Comparison of ENCODE assay signal across 8 mouse cellular contexts in genomic region chr6:28980750-28981584, GRCm38 (mm10).
DNase-seq lines count a peak whose midpoint lies in the region; ATAC-seq lines count a peak whose summit lies in the region.

No protein-coding gene starts in this region.

- ATAC-seq in cerebellum, adult (ENCODE audit: insufficient number of reproducible peaks, low FRiP score, low TSS enrichment), result peak; percentile 27
- peak; percentile 89 for ATAC-seq in forebrain, embryonic 15.5 days (replicated peaks)
- ATAC-seq in neural tube, embryonic 11.5 days (ENCODE audit: insufficient read depth, low FRiP score, low TSS enrichment), result peak; percentile 80

- peak overlapping the region; percentile 89 for H3K4me2 ChIP-seq in forebrain, embryonic 15.5 days (replicated peaks)
- peak overlapping the region; percentile 91 for H3K4me2 ChIP-seq in neural tube, embryonic 11.5 days (ENCODE audit: low read depth)

- DNase-seq in Muller cell, postnatal 12 days (ENCODE audit: inconsistent ontology term), result peak; percentile 39
- peak; percentile 62 for DNase-seq in kidney, adult 11 months
- peak; percentile 74 to 84 for DNase-seq in left cerebral cortex, postnatal 36 days (ENCODE audit: low spot score in 2 of 2)
- peak; percentile 70 for DNase-seq in neural tube, embryonic 11.5 days (ENCODE audit: low spot score)
- DNase-seq in adipocyte (ENCODE audit: low spot score), result no peak
- DNase-seq in gastrocnemius, postnatal 10 days, result no peak

- WGBS in forebrain, embryonic 15.5 days, result under 1% methylated on average over 56 of the region's 56 CpGs
- under 1% methylated on average over 56 of the region's 56 CpGs for WGBS in neural tube, embryonic 11.5 days

- peaks cover 13% of the 10 kb centered on the region for H3K27me3 ChIP-seq in forebrain, embryonic 15.5 days
- H3K27me3 ChIP-seq in neural tube, embryonic 11.5 days (ENCODE audit: control insufficient read depth, insufficient read depth, low read length), result peaks cover 25% of the 10 kb centered on the region

- H3K4me3 ChIP-seq in forebrain, embryonic 15.5 days, result peak overlapping the region; percentile 63
- H3K4me3 ChIP-seq in neural tube, embryonic 11.5 days (ENCODE audit: low read depth, low read length), result peak overlapping the region; percentile 51

- H3K36me3 ChIP-seq in forebrain, embryonic 15.5 days, result no peaks in the 10 kb centered on the region
- no peaks in the 10 kb centered on the region for H3K36me3 ChIP-seq in neural tube, embryonic 11.5 days (ENCODE audit: control insufficient read depth, insufficient read depth, low read length)

- peaks cover 21% of the 10 kb centered on the region for H3K4me1 ChIP-seq in forebrain, embryonic 15.5 days
- no peaks in the 10 kb centered on the region for H3K4me1 ChIP-seq in neural tube, embryonic 11.5 days (ENCODE audit: control insufficient read depth, insufficient read depth, low read length)

- intact Hi-C loops in left cerebral cortex, postnatal 36 days (cut with DNase I), result loop anchor here (1.0 to 5.0 kb wide), 2 partner anchors 41 to 120 kb away; no protein-coding TSS in a partner anchor

- peak overlapping the region; percentile 86 for H3K27ac ChIP-seq in forebrain, embryonic 15.5 days (replicated peaks)
- no peak overlapping the region for H3K27ac ChIP-seq in neural tube, embryonic 11.5 days (ENCODE audit: low read depth, low read length)

- peak overlapping the region; percentile 82 for H3K9ac ChIP-seq in forebrain, embryonic 15.5 days (replicated peaks)
- H3K9ac ChIP-seq in neural tube, embryonic 11.5 days (ENCODE audit: low read length), result peak overlapping the region; percentile 58

- H3K9me3 ChIP-seq in forebrain, embryonic 15.5 days, result no peaks in the 10 kb centered on the region
- no peaks in the 10 kb centered on the region for H3K9me3 ChIP-seq in neural tube, embryonic 11.5 days (ENCODE audit: control insufficient read depth, low read length)

Comparison
In these comparisons a context has a peak if more than half of its experiments do, and no peak if none do; other contexts are left out.
1. DNase-seq: peak in Muller cell, postnatal 12 days (single experiment), kidney, adult 11 months (single experiment), left cerebral cortex, postnatal 36 days (2 of 2) and neural tube, embryonic 11.5 days (single experiment); none in adipocyte (single experiment) and gastrocnemius, postnatal 10 days (single experiment).
2. ATAC-seq: peak in every context shown above with its lines; median percentile 89 in forebrain, embryonic 15.5 days; 80 in neural tube, embryonic 11.5 days; 27 in cerebellum, adult.